Mouse (Mus musculus): ENCODE results near the gene Rab40b. TPM values are rescaled to one million over a fixed set of nuclear protein-coding genes. Genes with fewer than 3 reads are reported as not detected.

Rab40b gene
- polyA plus RNA-seq (2017; shearing (Covaris generic)), result not detected

GRCm38 (mm10) chr11:121387750-121388553, at the start of gene Rab40b:
Gene Rab40b, minus strand, starts transcription at chr11:121388251.

GRCm38 (mm10) chr11:121434156-121435155, 46.4 kb upstream of the Rab40b start, which contains the start of gene Fn3k:
Gene Fn3k, plus strand, starts transcription at chr11:121434913.

GRCm38 (mm10) chr11:121420830-121421552, 32.9 kb upstream of the Rab40b start, which contains the start of gene Fn3krp:
Gene Fn3krp, plus strand, starts transcription at chr11:121421401.

GRCm38 (mm10) chr11:121354091-121354707, 33.9 kb downstream of the Rab40b start, which contains the start of gene Wdr45b:
Gene Wdr45b, minus strand, starts transcription at chr11:121354445.

Other genes with a start within 250 kb of the Rab40b start
- gene Tex19.1, start 242.1 kb downstream of the Rab40b start, polyA plus RNA-seq (2017; shearing (Covaris generic)), result not detected
- not detected for gene Uts2r, start 228.0 kb downstream of the Rab40b start, polyA plus RNA-seq (2017; shearing (Covaris generic))
- gene Hexdc, start 183.8 kb downstream of the Rab40b start, polyA plus RNA-seq (2017; shearing (Covaris generic)), result 3.2 TPM
- 17.1 TPM for gene Ogfod3, start 183.5 kb downstream of the Rab40b start, polyA plus RNA-seq (2017; shearing (Covaris generic))
- gene Cybc1, start 158.9 kb downstream of the Rab40b start, polyA plus RNA-seq (2017; shearing (Covaris generic)), result 88.5 TPM
- 33.2 TPM for gene Narf, start 151.0 kb downstream of the Rab40b start, polyA plus RNA-seq (2017; shearing (Covaris generic))
- 21.4 TPM for gene Foxk2, start 128.3 kb downstream of the Rab40b start, polyA plus RNA-seq (2017; shearing (Covaris generic))
- gene Wdr45b, start 33.8 kb downstream of the Rab40b start, polyA plus RNA-seq (2017; shearing (Covaris generic)), result 77.7 TPM
- 0.63 TPM for gene Fn3krp, start 33.1 kb upstream of the Rab40b start, polyA plus RNA-seq (2017; shearing (Covaris generic))
- not detected for gene Fn3k, start 46.7 kb upstream of the Rab40b start, polyA plus RNA-seq (2017; shearing (Covaris generic))
- gene Tbcd, start 63.7 kb upstream of the Rab40b start, polyA plus RNA-seq (2017; shearing (Covaris generic)), result 36.6 TPM
- 0.10 TPM for gene Zfp750, start 131.1 kb upstream of the Rab40b start, polyA plus RNA-seq (2017; shearing (Covaris generic))